Comparison of ENCODE assay signal across 7 mouse cellular contexts in the genomic region with DNA sequence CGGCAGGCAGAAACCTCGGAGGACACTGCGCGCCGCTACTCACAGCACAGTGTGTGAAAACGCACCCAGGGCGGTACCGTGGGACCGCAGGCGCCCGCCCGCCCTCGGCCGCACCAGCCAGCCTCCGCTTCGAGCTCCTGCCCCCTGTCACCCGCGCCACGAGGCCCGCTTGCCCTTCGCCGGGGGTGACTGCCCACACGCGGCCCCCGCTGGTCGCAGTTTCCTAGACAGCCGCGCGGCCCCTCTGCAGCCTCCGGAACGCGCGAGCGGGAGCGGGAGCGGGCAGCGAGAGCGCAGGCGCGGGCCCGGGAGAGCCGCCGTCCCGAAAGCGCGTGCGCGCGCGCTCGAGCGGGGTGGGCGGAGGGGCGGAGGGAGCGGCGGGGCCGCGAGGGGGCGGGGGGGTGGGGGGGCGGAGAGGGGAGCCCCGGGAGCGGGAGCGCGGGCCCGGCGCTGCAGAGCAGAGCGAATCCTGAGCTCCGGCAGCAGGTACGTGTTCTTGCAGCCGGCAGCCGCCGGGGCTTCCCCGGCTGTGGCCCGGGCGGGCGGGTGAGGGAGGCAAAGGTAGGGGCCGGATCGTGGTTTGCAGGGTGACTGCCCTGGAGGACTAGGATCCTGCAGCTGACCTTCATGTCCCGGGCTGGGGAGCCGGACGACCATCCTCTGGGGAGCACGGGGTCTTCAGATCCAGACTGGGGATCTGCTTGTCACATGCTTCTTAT. TPM values are rescaled to one million over a fixed set of nuclear protein-coding genes. Genes with fewer than 3 reads are reported as not detected.
DNase-seq lines count a peak whose midpoint lies in the region; ATAC-seq and TF ChIP-seq lines count a peak whose summit lies in the region.

A gene (minus strand): TSS at position 330 of the 719 bp plus-strand sequence.
A gene (plus strand): TSS at position 399 of the 719 bp plus-strand sequence.

- peak within 1 kb of the TSS; percentile 96 for H3K4me2 ChIP-seq in limb, embryonic 14.5 days (replicated peaks; ENCODE audit: low read depth, low read length, severe bottlenecking)
- peak within 1 kb of the TSS; percentile 77 for H3K4me2 ChIP-seq in midbrain, embryonic 16.5 days (ENCODE audit: low read length)

- TF ChIP-seq POLR2A in kidney, adult 2 months (IDR thresholded peaks at IDR 0.05; ENCODE audit: low read depth, low read length): no peak
- TF ChIP-seq POLR2A in limb, embryonic 14.5 days (IDR thresholded peaks at IDR 0.05; ENCODE audit: borderline replicate concordance, extremely low read depth, insufficient read depth, insufficient read length): no peak

- under 1% methylated on average over 57 of the region's 82 CpGs for WGBS in kidney, adult 2 months
- under 1% methylated on average over 44 of the region's 82 CpGs for WGBS in limb, embryonic 14.5 days
- 0% methylated on average over 62 of the region's 82 CpGs for WGBS in midbrain, embryonic 16.5 days

- ATAC-seq in limb, embryonic 14.5 days (ENCODE audit: low FRiP score, low read depth): peak; percentile 87
- peak; percentile 93 for ATAC-seq in midbrain, embryonic 16.5 days

- no peaks in the 10 kb centered on the region for H3K36me3 ChIP-seq in kidney, adult 2 months (ENCODE audit: control insufficient read depth, insufficient read depth, low read length)
- H3K36me3 ChIP-seq in limb, embryonic 14.5 days (ENCODE audit: control insufficient read depth, insufficient read depth, low read length): no peaks in the 10 kb centered on the region
- H3K36me3 ChIP-seq in midbrain, embryonic 16.5 days (ENCODE audit: control insufficient read depth, insufficient read depth, low read length): no peaks in the 10 kb centered on the region

- H3K9ac ChIP-seq in limb, embryonic 14.5 days (ENCODE audit: low read depth, low read length, severe bottlenecking): peak within 1 kb of the TSS; percentile 69
- peak within 1 kb of the TSS; percentile 92 for H3K9ac ChIP-seq in midbrain, embryonic 16.5 days (ENCODE audit: low read depth, low read length)

- DNase-seq in adrenal gland, adult 2 months: peak; percentile 90
- DNase-seq in embryo, embryonic 11.5 days (ENCODE audit: low read depth, low spot score): peak; percentile 67
- DNase-seq in heart, adult 18-20 months: peak; percentile 79 to 81
- DNase-seq in kidney, adult 2 months: peak; percentile 71
- DNase-seq in limb, embryonic 14.5 days (ENCODE audit: low spot score): peak; percentile 68
- DNase-seq in spleen, postnatal 14 days (ENCODE audit: low spot score in 2 of 2): peak; percentile 10 to 19

- TF ChIP-seq CTCF in kidney, adult 2 months (conservative IDR thresholded peaks at IDR 0.05; ENCODE audit: insufficient read depth, insufficient read length, low read depth, low read length): no peak

- H3K27me3 ChIP-seq in kidney, adult 2 months (replicated peaks; ENCODE audit: control insufficient read depth, insufficient read depth, low read length): peaks cover 2% of the 10 kb centered on the region
- H3K27me3 ChIP-seq in limb, embryonic 14.5 days (ENCODE audit: control insufficient read depth, insufficient read depth, low read length): peaks cover 29% of the 10 kb centered on the region
- no peaks in the 10 kb centered on the region; the same call in none of the 2 replicates for H3K27me3 ChIP-seq in midbrain, embryonic 16.5 days (ENCODE audit: control insufficient read depth, insufficient read depth, low read depth, low read length)

- H3K27ac ChIP-seq in kidney, adult 2 months (ENCODE audit: insufficient read depth, low read depth, low read length): no peak within 1 kb of the TSS
- no peak within 1 kb of the TSS for H3K27ac ChIP-seq in limb, embryonic 14.5 days (replicated peaks; ENCODE audit: low read depth, low read length)
- peak within 1 kb of the TSS; percentile 85 for H3K27ac ChIP-seq in midbrain, embryonic 16.5 days (ENCODE audit: low read length)

- H3K4me1 ChIP-seq in kidney, adult 2 months (ENCODE audit: control insufficient read depth, insufficient read depth, low read length): no peaks in the 10 kb centered on the region
- H3K4me1 ChIP-seq in limb, embryonic 14.5 days (ENCODE audit: control insufficient read depth, insufficient read depth, low read length): 0 out of 2 replicates have a peak, but pooled peaks cover 4% of the 10 kb centered on the region
- H3K4me1 ChIP-seq in midbrain, embryonic 16.5 days (ENCODE audit: control insufficient read depth, insufficient read depth, low read length): peaks cover 18% of the 10 kb centered on the region

- H3K9me3 ChIP-seq in limb, embryonic 14.5 days (ENCODE audit: control insufficient read depth, low read length): no peaks in the 10 kb centered on the region
- H3K9me3 ChIP-seq in midbrain, embryonic 16.5 days (replicated peaks; ENCODE audit: control insufficient read depth, low read length, poor library complexity, severe bottlenecking): no peaks in the 10 kb centered on the region

- H3K4me3 ChIP-seq in kidney, adult 2 months (ENCODE audit: insufficient read depth, low read depth, low read length): peak within 1 kb of the TSS; percentile 73
- H3K4me3 ChIP-seq in limb, embryonic 14.5 days (replicated peaks; ENCODE audit: low read length): peak within 1 kb of the TSS; percentile 67
- peak within 1 kb of the TSS; percentile 79 for H3K4me3 ChIP-seq in midbrain, embryonic 16.5 days (ENCODE audit: low read depth, low read length)

RNA-seq across cellular contexts. Expression of the first gene that starts in this region (rescaled TPM):
- total RNA-seq in adrenal gland, adult 2 months (2021): 10 to 100 TPM; 27.8 to 44.6 TPM
- 12.4 and 18.8 TPM in 2 replicates for polyA plus RNA-seq in adrenal gland, adult 2 months (2012; rRNA removed)
- 1 to 10 TPM; 1.6 to 6.1 TPM for total RNA-seq in heart, adult 18-20 months (2021)
- 8.3 and 11.4 TPM in 2 replicates for polyA plus RNA-seq in kidney, adult 2 months (2012; rRNA removed)
- polyA plus RNA-seq in limb, embryonic 14.5 days (2012; rRNA removed): 0.99 and 1.1 TPM in 2 replicates
- 1.6 and 1.8 TPM in 2 replicates for polyA plus RNA-seq in limb, embryonic 14.5 days (2014; fragmentation: Nextera tagmentation; extraction: Ambion mirVana)
- 1.3 and 1.4 TPM in 2 replicates for polyA plus RNA-seq in midbrain, embryonic 16.5 days (2015; fragmentation: Nextera tagmentation; extraction: Ambion mirVana)

RNA-seq across cellular contexts. Expression of the second gene that starts in this region (rescaled TPM):
- total RNA-seq in adrenal gland, adult 2 months (2021): 1 to 10 TPM in 1 of 2 experiments, under 1 TPM in 1; 0.69 to 1.0 TPM
- polyA plus RNA-seq in adrenal gland, adult 2 months (2012; rRNA removed): 1.5 and 1.6 TPM in 2 replicates
- 1 to 10 TPM; 2.5 to 2.9 TPM for total RNA-seq in heart, adult 18-20 months (2021)
- 0.23 and 0.31 TPM in 2 replicates for polyA plus RNA-seq in kidney, adult 2 months (2012; rRNA removed)
- 1.3 and 2.0 TPM in 2 replicates for polyA plus RNA-seq in limb, embryonic 14.5 days (2012; rRNA removed)
- polyA plus RNA-seq in limb, embryonic 14.5 days (2014; fragmentation: Nextera tagmentation; extraction: Ambion mirVana): 0.40 and 0.66 TPM in 2 replicates
- polyA plus RNA-seq in midbrain, embryonic 16.5 days (2015; fragmentation: Nextera tagmentation; extraction: Ambion mirVana): 6.8 and 7.0 TPM in 2 replicates

Comparison
In these comparisons a context has a peak if more than half of its experiments do, and no peak if none do; other contexts are left out.
1. RNA of the first gene that starts in this region (total RNA-seq): 27.8 to 44.6 TPM in adrenal gland, adult 2 months; 1.6 to 6.1 TPM in heart, adult 18-20 months; every median in the first group is over 4 times any median in the second.
2. DNase-seq: peak in every context shown above with its lines; median percentile 90 in adrenal gland, adult 2 months; 80 in heart, adult 18-20 months; 71 in kidney, adult 2 months; 68 in limb, embryonic 14.5 days; 67 in embryo, embryonic 11.5 days; 14 in spleen, postnatal 14 days.
3. Peak in every context shown above with its lines, with median percentiles within 50 percentile points of each other: H3K4me3 ChIP-seq.